Mouse (Mus musculus) gastrocnemius, adult 18-20 months (tissue): Measurements from ENCODE around the gene Rgma. TPM values are rescaled to one million over a fixed set of nuclear protein-coding genes. Genes with fewer than 3 reads are reported as not detected.

Experiments used
- DNase-seq: peaks from one replicate; pipeline ENCODE4 v3.0.0; 2021; ENCODE audit warnings: low spot score
- total RNA-seq, 2 experiments: library from RNA; stranded (reverse); gene quantifications; 2 replicates each; pipeline ENCODE4 v1.2.3; 2021

Rgma gene
- total RNA-seq, 2 experiments from 2014 or later = 42.0 to 54.6 TPM

- no peak for DNase-seq
Measured at GRCm38 (mm10) chr7:73369992-73370391, 5.3 kb upstream of the Rgma start.

GRCm38 (mm10) chr7:73371587-73372321 is 3.6 kb upstream of the Rgma start:
- peak; percentile 60 for DNase-seq

- peak; percentile 92 for DNase-seq
Measured at GRCm38 (mm10) chr7:73372352-73372970, 2.8 kb upstream of the Rgma start.

- DNase-seq = peak; percentile 81
Measured at GRCm38 (mm10) chr7:73374727-73375126, 582 bp upstream of the Rgma start.

- DNase-seq = peak; percentile 83
Measured at GRCm38 (mm10) chr7:73376101-73377001, 1.0 kb downstream of the Rgma start.

- no peak for DNase-seq
Measured at GRCm38 (mm10) chr7:73377307-73377706, 2.0 kb downstream of the Rgma start.

- DNase-seq = no peak
Measured at GRCm38 (mm10) chr7:73378034-73378433, 2.7 kb downstream of the Rgma start.

- DNase-seq = no peak
Measured at GRCm38 (mm10) chr7:73382843-73383242, 7.5 kb downstream of the Rgma start.

- no peak for DNase-seq
Measured at GRCm38 (mm10) chr7:73388866-73389265, 13.6 kb downstream of the Rgma start.

GRCm38 (mm10) chr7:73389419-73389818 is 14.1 kb downstream of the Rgma start:
- DNase-seq = no peak

- DNase-seq = no peak
Measured at GRCm38 (mm10) chr7:73389871-73390294, 14.6 kb downstream of the Rgma start.

GRCm38 (mm10) chr7:73390426-73391001 is 15.2 kb downstream of the Rgma start:
- no peak for DNase-seq

GRCm38 (mm10) chr7:73391002-73391517 is 15.8 kb downstream of the Rgma start:
- DNase-seq = peak; percentile 95

- DNase-seq = peak; percentile 47
Measured at GRCm38 (mm10) chr7:73391518-73392321, 16.4 kb downstream of the Rgma start.

- DNase-seq = no peak
Measured at GRCm38 (mm10) chr7:73392359-73392758, 17.1 kb downstream of the Rgma start.

GRCm38 (mm10) chr7:73393307-73394012 is 18.2 kb downstream of the Rgma start:
- DNase-seq = peak; percentile 59

GRCm38 (mm10) chr7:73394013-73394409 is 18.7 kb downstream of the Rgma start:
- no peak for DNase-seq

- DNase-seq = peak; percentile 89
Measured at GRCm38 (mm10) chr7:73398319-73398718, 23.0 kb downstream of the Rgma start.

- no peak for DNase-seq
Measured at GRCm38 (mm10) chr7:73398806-73399442, 23.6 kb downstream of the Rgma start.
